Mouse (Mus musculus) frontal cortex, adult 2 months (tissue): ENCODE measurements at regions not wholly inside any gene's neighbourhood (a gene's known extent, or its start where the extent isn't known, plus 50 kb on each side); places are given as distances from the start of the nearest gene placed in this dataset.

ENCODE experiments used
- DNase-seq, 2 experiments: peaks; one replicate each; pipeline ENCODE4 v3.0.0; 2022; ENCODE audit warnings: low spot score in 1 of 2; ENCODE audit errors: extremely low spot score in 1 of 2

GRCm38 (mm10) chr1:73169929-73170667 is 154.4 kb upstream of the Tnp1 start:
- no peak for DNase-seq

- peak in 1 of 2 experiments; percentile 8 for DNase-seq
Observed at GRCm38 (mm10) chr1:73169077-73169869, 153.6 kb upstream of the Tnp1 start.

DNA sequence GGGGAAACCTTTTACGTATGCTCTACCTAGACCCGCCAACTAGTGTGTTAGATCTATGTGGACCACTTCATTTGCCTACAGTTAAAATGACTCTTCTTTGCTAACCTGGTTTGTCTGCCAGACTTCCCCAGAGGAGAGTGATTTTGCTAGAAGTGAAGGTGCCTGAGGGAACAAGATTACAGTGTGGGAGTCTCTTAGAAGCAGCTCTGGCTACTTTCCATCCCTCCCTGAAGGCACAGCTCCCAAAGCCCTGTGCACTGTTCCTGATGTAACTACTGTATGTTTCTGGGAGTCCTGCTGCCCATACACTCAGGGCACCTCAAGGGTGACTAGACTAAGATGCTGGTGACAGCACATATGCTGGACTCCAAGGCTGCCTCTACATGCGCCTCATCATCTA is 144.5 kb upstream of the Tnp1 start:
- DNase-seq = peak in 1 of 2 experiments; percentile 8

- no peak for DNase-seq
Observed at GRCm38 (mm10) chr1:73159405-73159976, 143.8 kb upstream of the Tnp1 start.

DNA sequence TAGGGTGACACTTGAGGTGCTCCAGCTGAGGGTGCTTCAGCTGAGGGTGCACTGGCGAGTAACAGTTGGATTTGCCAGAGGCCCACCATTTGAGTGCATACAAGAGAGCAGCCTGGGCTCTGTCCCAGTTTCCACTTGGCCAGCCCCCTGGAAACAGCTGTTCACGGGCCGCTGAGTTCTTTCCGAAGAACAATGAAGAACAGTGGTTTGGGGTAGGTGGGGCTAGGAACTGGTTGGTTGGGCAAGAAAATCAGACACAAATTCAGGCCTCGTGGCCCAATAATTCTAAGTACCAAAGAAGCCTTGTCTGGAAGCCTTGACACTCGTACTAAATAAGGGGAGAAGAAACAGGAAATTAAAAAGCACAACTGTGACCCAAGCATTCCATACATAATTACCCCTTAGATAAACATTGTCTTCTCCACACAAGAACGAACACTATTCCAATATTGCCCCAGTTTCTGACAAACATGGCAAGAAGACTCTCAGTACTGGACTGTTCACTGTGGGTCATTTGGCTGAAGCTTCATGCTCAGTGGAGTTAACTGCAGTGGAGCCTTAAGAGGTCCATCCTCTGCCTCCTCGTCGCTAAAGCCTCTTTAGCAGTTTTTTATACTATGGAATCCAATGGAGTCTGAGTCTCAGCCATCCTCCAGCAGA is 137.9 kb upstream of the Tnp1 start:
- peak in 1 of 2 experiments; percentile 8 for DNase-seq

GRCm38 (mm10) chr1:73149926-73150325 is 134.2 kb upstream of the Tnp1 start:
- DNase-seq = no peak

GRCm38 (mm10) chr1:73142845-73143244 is 127.1 kb upstream of the Tnp1 start:
- no peak for DNase-seq

DNA sequence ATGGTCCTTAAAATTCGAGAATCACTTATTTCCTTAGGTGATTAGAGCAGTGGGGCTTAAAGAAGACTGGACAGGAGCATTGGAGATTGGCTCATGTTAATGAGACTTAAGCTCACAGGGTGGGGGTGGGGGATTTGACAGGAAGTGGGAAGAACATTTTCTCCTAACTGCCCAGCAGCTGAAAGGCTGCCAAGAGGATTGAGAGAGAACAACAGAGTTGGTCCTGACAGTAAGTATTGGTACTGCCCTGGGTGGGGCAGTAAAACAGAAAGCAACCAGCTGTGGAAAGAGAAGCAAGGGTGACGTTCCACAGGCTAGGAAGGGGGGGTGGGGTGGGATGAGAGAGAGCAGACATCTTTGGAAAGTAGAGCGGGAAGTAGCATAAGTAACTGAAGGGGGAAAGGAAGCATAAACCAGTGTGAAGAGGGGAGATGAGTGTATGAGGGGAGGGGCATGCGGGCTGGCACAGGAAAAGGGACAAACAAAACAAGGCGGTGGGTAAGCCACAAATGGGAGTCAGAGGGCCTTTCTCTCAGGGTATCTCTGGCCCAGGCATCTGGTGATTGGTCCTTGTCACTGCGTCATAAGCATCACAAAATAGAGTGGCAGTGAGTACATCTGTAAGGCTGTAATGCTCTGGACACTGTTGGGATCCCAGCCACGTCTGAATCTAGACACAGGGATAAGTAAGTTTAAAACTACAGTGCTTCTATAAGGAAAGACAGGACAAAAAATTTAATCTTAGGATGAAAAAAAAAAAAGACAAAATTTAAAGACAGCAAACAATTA is 125.0 kb upstream of the Tnp1 start:
- DNase-seq = no peak

- no peak for DNase-seq
Observed at GRCm38 (mm10) chr1:73130215-73130861, 114.6 kb upstream of the Tnp1 start.

GRCm38 (mm10) chr1:73123012-73123411 is 107.3 kb upstream of the Tnp1 start:
- no peak for DNase-seq

- DNase-seq = no peak
Observed at GRCm38 (mm10) chr1:73118661-73119060, 103.0 kb upstream of the Tnp1 start.

- no peak for DNase-seq
Observed at GRCm38 (mm10) chr1:73116526-73116925, 100.8 kb upstream of the Tnp1 start.

GRCm38 (mm10) chr1:73115854-73116253 is 100.1 kb upstream of the Tnp1 start:
- DNase-seq = no peak

GRCm38 (mm10) chr1:73113137-73113536 is 97.4 kb upstream of the Tnp1 start:
- peak; percentile 7 to 19 for DNase-seq

DNA sequence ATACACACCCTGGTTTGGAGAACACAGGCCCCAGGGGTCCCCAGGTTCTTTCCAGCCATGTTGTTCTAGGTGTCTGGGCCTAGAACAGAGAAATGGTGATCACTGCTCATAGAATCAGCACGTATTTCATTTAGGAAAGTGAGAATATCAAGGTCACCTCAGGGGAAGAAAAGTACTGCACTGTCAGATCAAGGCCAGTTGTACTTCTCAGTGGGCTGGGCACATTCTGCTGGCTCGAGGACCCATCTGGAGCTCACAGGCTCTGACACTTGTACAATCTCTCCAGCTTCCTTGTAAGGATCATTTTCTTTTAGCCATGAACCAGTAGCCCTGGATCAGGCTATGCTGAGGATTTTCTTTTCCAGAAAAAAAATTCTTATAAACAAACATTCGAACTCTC is 97.0 kb upstream of the Tnp1 start:
- DNase-seq = no peak

- no peak for DNase-seq
Observed at GRCm38 (mm10) chr1:73111911-73112310, 96.2 kb upstream of the Tnp1 start.

DNA sequence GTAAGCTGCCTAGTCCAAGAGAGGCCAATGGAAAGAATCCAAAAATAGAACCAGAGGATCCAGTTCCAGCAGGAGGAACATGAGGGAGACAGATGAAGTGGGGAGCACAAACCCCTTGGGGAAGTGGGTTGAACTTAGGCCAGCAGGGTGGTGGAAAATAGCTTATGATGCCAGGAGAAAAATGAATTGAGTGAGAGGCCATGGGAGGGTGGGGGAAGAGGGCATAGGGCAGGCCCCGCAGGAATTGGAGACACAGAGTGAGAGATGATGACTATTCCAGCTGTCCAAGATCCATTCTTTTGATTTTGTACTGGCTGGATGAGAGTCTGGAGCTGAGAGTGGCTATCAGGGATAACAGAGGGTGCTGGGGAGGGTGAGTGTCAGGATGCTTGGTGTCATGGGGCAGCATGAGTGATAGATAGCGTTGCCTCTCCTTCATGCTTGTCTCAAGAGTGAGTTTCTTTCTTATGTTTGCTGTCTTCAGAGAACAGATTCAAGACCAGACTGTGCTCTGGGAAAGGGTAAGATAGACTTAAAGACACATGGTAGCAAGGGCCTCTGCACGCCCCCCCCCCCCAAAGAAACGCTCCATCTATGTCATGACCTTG is 90.3 kb upstream of the Tnp1 start:
- DNase-seq = no peak

GRCm38 (mm10) chr1:73097645-73098440 is 82.1 kb upstream of the Tnp1 start:
- DNase-seq = no peak

GRCm38 (mm10) chr1:73089636-73090035 is 73.9 kb upstream of the Tnp1 start:
- no peak for DNase-seq
